Mouse (Mus musculus) left cerebral cortex, postnatal 36 days (tissue): ENCODE data around the gene Sdk1. TPM values are rescaled to one million over a fixed set of nuclear protein-coding genes. Genes with fewer than 3 reads are reported as not detected.

Source experiments
- DNase-seq, 2 experiments: peaks; one replicate each; pipeline ENCODE4 v3.0.0; 2021 to 2022; ENCODE audit warnings: low spot score in 2 of 2, mixed read lengths in 1 of 2
- intact Hi-C: fragments of 180-260 bp; cut with DNase I; formaldehyde crosslinking; loops from one replicate; pipeline ENCODE4 v1.15.1; 2025
- total RNA-seq, 2 experiments: library from RNA; stranded (reverse); gene quantifications; 2 replicates each; pipeline ENCODE4 v1.2.3; 2021

The Sdk1 gene
- total RNA-seq, 2 experiments from 2014 or later = 12.5 to 16.0 TPM

- intact Hi-C loops = no loop called here
- no peak for DNase-seq
Measured at GRCm38 (mm10) chr5:142039891-142040530, 798.7 kb downstream of the Sdk1 start.

DNA sequence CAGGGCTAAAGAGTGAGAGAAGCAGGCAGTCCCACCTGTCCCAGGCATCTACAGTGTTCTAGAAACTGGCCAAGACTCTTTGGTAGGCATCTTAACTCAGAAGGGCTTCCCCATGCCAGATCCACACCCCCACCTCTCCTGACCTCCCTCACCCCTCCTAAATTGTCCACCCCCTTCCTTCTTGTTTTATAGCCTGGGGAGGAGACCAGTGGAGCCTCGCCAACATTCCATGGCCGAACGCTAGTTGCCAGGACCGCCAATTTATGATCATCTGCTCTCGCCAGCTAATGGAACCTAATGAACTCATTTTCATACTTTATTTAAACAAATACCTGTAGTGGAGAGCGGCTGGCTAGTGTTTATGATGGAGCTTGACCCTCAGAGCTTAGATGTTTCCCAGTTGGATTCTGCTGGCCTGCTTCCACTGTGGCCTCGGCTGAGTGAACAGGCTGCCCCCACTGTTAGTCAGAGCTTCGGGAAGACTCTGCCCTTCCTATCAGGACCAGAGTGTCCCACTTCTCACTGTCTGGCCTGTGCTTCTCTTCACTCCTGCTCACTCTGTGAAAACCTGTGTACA is 800.0 kb downstream of the Sdk1 start:
- intact Hi-C loops = no loop called here
- no peak for DNase-seq

GRCm38 (mm10) chr5:142061781-142062180 is 820.5 kb downstream of the Sdk1 start:
- intact Hi-C loops = no loop called here
- no peak for DNase-seq

- no peak for DNase-seq
- intact Hi-C loops = no loop called here
Measured at GRCm38 (mm10) chr5:142071322-142071721, 830.0 kb downstream of the Sdk1 start.

- DNase-seq = no peak
- intact Hi-C loops = no loop called here
Measured at GRCm38 (mm10) chr5:142073901-142074300, 832.6 kb downstream of the Sdk1 start.

DNA sequence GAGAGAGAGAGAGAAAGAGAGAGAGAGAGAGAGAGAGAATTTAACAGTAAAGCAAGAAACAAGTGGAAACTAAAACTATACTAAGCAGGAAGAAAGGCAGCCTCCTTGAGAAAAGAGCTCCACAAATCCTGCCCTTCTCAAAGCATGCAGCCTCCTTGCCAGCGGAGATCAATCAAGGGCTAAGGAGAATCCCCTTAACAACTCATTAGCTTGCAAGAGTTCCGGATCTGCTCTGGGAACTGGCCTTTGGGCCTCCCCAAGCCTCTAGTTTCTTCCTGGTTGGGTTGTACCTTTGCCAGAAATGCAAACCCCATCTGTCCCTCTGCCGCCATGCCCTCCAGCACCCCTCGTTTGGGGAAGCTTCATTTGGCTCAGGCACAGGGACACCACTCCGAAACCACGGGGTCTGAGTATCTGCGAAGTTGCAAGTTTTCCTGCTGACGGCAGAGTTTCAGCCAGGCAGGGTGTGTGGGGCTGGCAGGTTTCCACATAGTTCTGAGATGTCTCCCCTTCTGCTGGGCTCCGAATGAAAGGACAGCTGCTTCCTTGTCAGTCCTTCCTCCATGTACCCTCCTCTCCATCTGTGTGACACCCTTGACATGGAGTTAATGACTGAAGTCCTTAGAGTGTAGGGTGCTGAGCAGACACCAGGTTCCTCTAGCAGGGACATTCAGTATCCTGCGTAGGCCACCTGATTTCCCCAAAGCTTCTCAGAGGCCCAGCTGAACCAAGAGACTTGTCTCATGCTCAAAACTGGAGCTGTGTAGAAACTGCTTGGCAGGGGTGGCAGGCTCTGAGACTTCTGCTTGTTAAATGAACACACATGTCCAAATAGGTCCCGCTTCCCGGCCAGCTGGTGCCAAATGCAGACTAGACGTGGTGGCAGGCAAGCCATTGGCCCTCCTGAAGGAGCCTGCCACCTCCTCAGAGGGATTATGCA is 833.5 kb downstream of the Sdk1 start:
- intact Hi-C loops = no loop called here
- peak; percentile 28 for DNase-seq

- intact Hi-C loops = no loop called here
- no peak for DNase-seq
Measured at GRCm38 (mm10) chr5:142080661-142081060, 839.4 kb downstream of the Sdk1 start.

DNA sequence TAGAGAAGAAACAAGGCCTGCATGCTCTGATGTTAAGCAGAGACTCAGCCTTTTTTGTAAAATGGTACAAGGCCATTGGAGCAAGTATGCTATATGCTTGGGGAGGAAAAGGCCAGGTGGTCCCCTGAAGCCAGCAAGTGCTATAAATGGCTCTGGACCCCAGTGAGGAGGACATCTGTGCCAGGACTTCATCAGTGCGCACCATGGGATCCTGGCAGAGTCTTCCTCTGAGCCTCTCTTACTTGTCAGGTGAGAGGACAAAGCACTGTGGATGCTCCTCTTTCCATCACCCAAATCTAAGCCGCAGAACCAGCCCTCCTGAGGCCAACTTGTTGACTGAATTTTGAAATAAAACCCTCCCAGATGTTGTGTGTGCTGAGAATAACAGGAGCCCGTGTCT is 839.8 kb downstream of the Sdk1 start:
- no peak for DNase-seq
- intact Hi-C loops = no loop called here

GRCm38 (mm10) chr5:142096377-142096841 is 855.1 kb downstream of the Sdk1 start:
- DNase-seq = no peak
- intact Hi-C loops = no loop called here

GRCm38 (mm10) chr5:142100176-142100575 is 858.9 kb downstream of the Sdk1 start:
- DNase-seq = no peak
- intact Hi-C loops = no loop called here

- intact Hi-C loops = no loop called here
Measured at GRCm38 (mm10) chr5:142107434-142107833, 866.1 kb downstream of the Sdk1 start.

DNA sequence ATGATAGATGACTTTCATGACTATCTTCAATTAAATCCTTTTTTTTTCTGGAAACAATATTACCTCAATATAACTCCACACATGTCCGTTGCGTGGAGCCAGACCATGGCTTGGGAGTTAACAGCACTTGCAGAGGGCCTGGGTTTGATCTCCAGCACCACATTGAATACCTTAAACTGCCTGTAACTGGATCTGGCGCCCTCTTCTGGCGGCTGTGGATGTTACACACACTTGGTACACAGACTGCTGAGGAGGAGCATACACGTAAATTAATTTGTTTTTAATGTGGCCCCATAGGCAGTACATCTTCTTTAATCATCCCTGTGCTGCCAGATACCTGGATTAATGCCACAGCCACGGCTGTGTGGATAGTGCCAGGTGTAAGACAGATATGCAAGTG is 870.7 kb downstream of the Sdk1 start:
- intact Hi-C loops = no loop called here
- no peak for DNase-seq

More at GRCm38 (mm10) chr5:142107434-142107833, 866.1 kb downstream of the Sdk1 start:
- no peak for DNase-seq

- intact Hi-C loops = no loop called here
- DNase-seq = no peak
Measured at GRCm38 (mm10) chr5:142113210-142114175, 872.2 kb downstream of the Sdk1 start.

GRCm38 (mm10) chr5:142127779-142128178 is 886.5 kb downstream of the Sdk1 start:
- intact Hi-C loops = no loop called here
- no peak for DNase-seq

DNA sequence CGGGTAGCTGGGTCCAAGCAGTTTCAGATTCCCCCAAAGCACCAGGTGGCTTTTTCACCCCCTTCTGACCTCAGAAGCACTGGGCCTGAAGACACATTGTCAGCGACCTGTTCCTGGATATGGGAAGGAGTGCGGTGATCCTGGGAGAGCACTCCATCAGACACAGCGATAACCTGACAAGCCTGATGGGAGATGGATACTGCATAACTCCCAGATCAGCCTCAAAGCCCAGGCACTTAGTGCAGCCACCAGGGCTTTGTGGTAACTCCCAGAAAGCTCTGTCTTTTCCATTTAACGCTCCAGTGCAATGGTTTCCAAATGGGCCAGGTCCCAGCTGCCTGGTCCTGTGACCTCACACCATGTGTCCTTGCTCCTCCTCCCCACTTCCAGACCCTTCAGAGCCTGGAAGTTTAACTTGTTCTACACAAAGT is 886.9 kb downstream of the Sdk1 start:
- no peak for DNase-seq
- intact Hi-C loops = no loop called here

- intact Hi-C loops = no loop called here
Measured at GRCm38 (mm10) chr5:142130004-142130403, 888.7 kb downstream of the Sdk1 start.

GRCm38 (mm10) chr5:142139978-142140377 is 898.7 kb downstream of the Sdk1 start:
- intact Hi-C loops = no loop called here
- DNase-seq = peak; percentile 20 to 43

More at GRCm38 (mm10) chr5:142130004-142130403, 888.7 kb downstream of the Sdk1 start:
- DNase-seq = no peak

GRCm38 (mm10) chr5:142149594-142149993 is 908.3 kb downstream of the Sdk1 start:
- intact Hi-C loops = no loop called here
- no peak for DNase-seq

DNA sequence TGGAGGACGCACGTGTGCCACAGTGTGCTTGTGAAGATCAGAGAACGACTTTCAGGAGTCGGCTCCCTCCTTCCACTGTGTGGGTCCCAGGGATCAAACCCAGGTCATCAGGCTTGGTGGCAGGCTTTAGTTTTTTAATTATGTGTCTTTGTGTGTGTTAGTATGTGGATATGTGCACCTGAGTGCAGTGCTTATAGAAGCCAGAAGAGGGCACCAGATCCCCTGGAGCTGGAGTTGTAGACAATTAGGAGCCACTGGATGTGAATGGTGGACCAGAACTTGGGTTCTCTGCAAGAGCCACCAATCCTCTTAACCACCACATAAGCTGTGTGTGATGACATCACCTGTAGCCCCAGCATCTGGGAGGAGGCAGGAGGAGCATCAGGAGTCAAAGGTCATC is 909.5 kb downstream of the Sdk1 start:
- intact Hi-C loops = no loop called here
- DNase-seq = no peak
